Mouse (Mus musculus) naive thymus-derived CD4-positive, alpha-beta T cell, adult 2 months (primary cell): ENCODE results near the gene Naa16.
"Not testable (repeated sequence)": the region's sequence is repeated elsewhere in the genome, so short reads cannot be mapped to it uniquely, and the experiment has no call there.

Experiments used
- DNase-seq: peaks from one replicate; pipeline ENCODE4 v3.0.0-alpha.2; 2011; ENCODE audit warnings: low read depth

Gene Naa16

GRCm38 (mm10) chr14:79390265-79390926 lies at the start of gene Naa16:
Gene Naa16, minus strand, starts transcription at chr14:79390778.
- DNase-seq = peak; percentile 97

GRCm38 (mm10) chr14:79434068-79434467 lies 43.5 kb upstream of the Naa16 start:
- no peak for DNase-seq

- not testable (repeated sequence) for DNase-seq
These were observed 36.3 kb upstream of the Naa16 start for GRCm38 (mm10) chr14:79426730-79427365.

- peak; percentile 96 for DNase-seq
These were observed 35.6 kb upstream of the Naa16 start, which contains the start of gene Kbtbd7 for GRCm38 (mm10) chr14:79425979-79426729. Gene Kbtbd7, plus strand, starts transcription at chr14:79426511.

- no peak for DNase-seq
These were observed 29.6 kb upstream of the Naa16 start for GRCm38 (mm10) chr14:79420083-79420685.

- DNase-seq = no peak
These were observed 22.5 kb upstream of the Naa16 start for GRCm38 (mm10) chr14:79413121-79413520.

- DNase-seq = no peak
These were observed 20.1 kb upstream of the Naa16 start for GRCm38 (mm10) chr14:79410662-79411061.

- no peak for DNase-seq
These were observed 18.8 kb upstream of the Naa16 start for GRCm38 (mm10) chr14:79409278-79409830.

GRCm38 (mm10) chr14:79407641-79408040 lies 17.1 kb upstream of the Naa16 start:
- no peak for DNase-seq

GRCm38 (mm10) chr14:79397321-79398122 lies 6.9 kb upstream of the Naa16 start, which contains the start of gene Mtrf1:
Gene Mtrf1, plus strand, starts transcription at chr14:79397772.
- peak; percentile 82 for DNase-seq

- DNase-seq = peak; percentile 87
These were observed 4.0 kb upstream of the Naa16 start for GRCm38 (mm10) chr14:79394564-79394963.

GRCm38 (mm10) chr14:79393289-79393688 lies 2.7 kb upstream of the Naa16 start:
- DNase-seq = peak; percentile 68

- peak; percentile 31 for DNase-seq
These were observed 927 bp downstream of the Naa16 start for GRCm38 (mm10) chr14:79389438-79390264.

- DNase-seq = no peak
These were observed 2.3 kb downstream of the Naa16 start for GRCm38 (mm10) chr14:79388304-79388703.

- DNase-seq = no peak
These were observed 7.5 kb downstream of the Naa16 start for GRCm38 (mm10) chr14:79383120-79383519.

GRCm38 (mm10) chr14:79377041-79377440 lies 13.5 kb downstream of the Naa16 start:
- DNase-seq = no peak

GRCm38 (mm10) chr14:79358055-79358454 lies 32.5 kb downstream of the Naa16 start:
- no peak for DNase-seq

GRCm38 (mm10) chr14:79346384-79346783 lies 44.2 kb downstream of the Naa16 start:
- DNase-seq = no peak

- no peak for DNase-seq
These were observed 55.0 kb downstream of the Naa16 start for GRCm38 (mm10) chr14:79335613-79336012.

GRCm38 (mm10) chr14:79331936-79332335 lies 58.6 kb downstream of the Naa16 start:
- no peak for DNase-seq
